Mouse (Mus musculus) hindbrain, embryonic 13.5 days (tissue): ENCODE measurements around the gene Iqcf6. TPM values are rescaled to one million over a fixed set of nuclear protein-coding genes. Genes with fewer than 3 reads are reported as not detected.
"Not testable (repeated sequence)": the region's sequence is repeated elsewhere in the genome, so short reads cannot be mapped to it uniquely, and the experiment has no call there.

Source experiments
- ATAC-seq: fragments of 200-750 bp; cut with Nextera tagmentation; 2 replicates; pipeline ENCODE4 v1.8.0; 2017; ENCODE audit warnings: moderate TSS enrichment; ENCODE audit not compliant: low FRiP score
- H3K27ac ChIP-seq: fragments of 300-500 bp; sonication (generic); 2 replicates; pipeline ENCODE4 v1.5.1; 2015; ENCODE audit warnings: inconsistent platforms, mild to moderate bottlenecking, moderate library complexity
- H3K27me3 ChIP-seq: fragments of 300-500 bp; sonication (generic); 2 replicates; pipeline ENCODE4 v1.6.1; 2015; ENCODE audit warnings: mild to moderate bottlenecking, inconsistent platforms
- H3K36me3 ChIP-seq: fragments of 300-500 bp; sonication (generic); 2 replicates; pipeline ENCODE4 v1.6.1; 2015; ENCODE audit warnings: mild to moderate bottlenecking, inconsistent platforms
- H3K4me1 ChIP-seq: fragments of 300-500 bp; sonication (generic); replicated peaks from 2 replicates; pipeline ENCODE4 v1.6.1; 2015; ENCODE audit warnings: inconsistent platforms
- H3K4me2 ChIP-seq: fragments of 300-500 bp; sonication (generic); 2 replicates; pipeline ENCODE4 v1.6.1; 2015; ENCODE audit warnings: inconsistent platforms, mild to moderate bottlenecking, moderate library complexity
- H3K4me3 ChIP-seq: fragments of 300-500 bp; sonication (generic); 2 replicates; pipeline ENCODE4 v1.5.1; 2015; ENCODE audit warnings: mild to moderate bottlenecking, inconsistent platforms
- H3K9ac ChIP-seq: fragments of 300-500 bp; sonication (generic); 2 replicates; pipeline ENCODE4 v1.6.1; 2015; ENCODE audit warnings: mild to moderate bottlenecking, inconsistent platforms
- H3K9me3 ChIP-seq: fragments of 300-500 bp; sonication (generic); 2 replicates; pipeline ENCODE4 v1.6.1; 2016; ENCODE audit warnings: inconsistent platforms
- WGBS: fragments of 180-500 bp; shearing (Covaris S2); methylation state at CpG from one replicate; pipeline ENCODE4 v1.1.7; 2015; 5-methylcytosine and 5-hydroxymethylcytosine counted together
- polyA plus RNA-seq: library from polyadenylated mRNA; unstranded; fragments of >200 nt; fragmentation: Nextera tagmentation; extraction: Ambion mirVana; gene quantifications from 2 replicates; pipeline ENCODE4 v1.2.1, GENCODE M21; 2015

Gene Iqcf6
- polyA plus RNA-seq: not detected in 2 replicates

DNA sequence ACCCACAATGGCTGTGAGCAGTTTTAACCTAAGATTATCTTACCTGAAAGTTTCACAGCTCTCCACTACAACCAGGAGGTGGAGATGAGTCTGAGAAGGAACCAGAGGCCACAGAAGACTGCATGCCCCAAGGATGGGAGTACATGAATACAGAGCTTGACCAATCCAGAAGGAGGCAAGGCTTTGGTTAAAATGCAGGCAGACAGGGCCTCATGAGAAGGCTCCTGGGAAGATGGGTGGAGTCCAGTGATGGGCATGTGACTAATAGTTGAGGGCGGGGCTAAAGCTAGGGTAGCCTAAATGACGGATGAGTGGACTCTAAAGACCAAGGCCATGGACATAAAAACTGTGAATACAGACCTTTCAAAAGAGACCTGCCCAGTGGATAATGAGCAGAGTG, at the start of gene Iqcf6:
TSS of gene Iqcf6 (plus strand) at position 301 of the 400 bp plus-strand sequence.
- ATAC-seq: no peak
- H3K9ac ChIP-seq: no peak within 1 kb of the TSS
- peaks cover 4% of the 10 kb centered on the region; the same call in 1 of the 2 replicates for H3K4me1 ChIP-seq
- no peaks in the 10 kb centered on the region for H3K9me3 ChIP-seq
- no peaks in the 10 kb centered on the region for H3K27me3 ChIP-seq
- no peak within 1 kb of the TSS for H3K4me3 ChIP-seq
- no peak within 1 kb of the TSS for H3K4me2 ChIP-seq
- no peaks in the 10 kb centered on the region for H3K36me3 ChIP-seq
- WGBS: 82% methylated on average over 2 of the region's 2 CpGs
- H3K27ac ChIP-seq: no peak within 1 kb of the TSS

DNA sequence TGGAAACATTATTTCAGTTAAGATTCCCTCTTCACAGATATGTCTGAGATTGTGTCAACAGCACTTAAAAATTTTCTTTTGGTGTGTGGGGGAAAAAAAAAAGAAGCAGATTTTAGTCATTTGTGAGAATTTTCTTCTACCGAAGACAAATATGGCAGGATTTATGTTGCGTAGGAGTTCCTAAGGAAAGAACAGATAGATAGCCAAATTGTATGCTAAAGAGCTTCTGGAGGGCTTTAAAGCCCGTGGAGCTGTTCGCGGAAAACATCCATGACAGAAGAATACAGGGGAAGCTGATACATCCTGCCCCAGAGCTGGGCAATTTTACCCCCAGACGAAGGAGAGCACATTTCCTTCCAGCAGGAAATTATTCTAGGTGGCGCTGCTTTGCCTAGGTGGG, 46.4 kb upstream of the Iqcf6 start:
- Histone ChIP-seq H3K4me3 (no peak overlapping the region), H3K9ac (no peak overlapping the region), H3K27me3 (no peaks in the 10 kb centered on the region), H3K27ac (no peak overlapping the region), H3K4me1 (no peaks in the 10 kb centered on the region), H3K4me2 (no peak overlapping the region), H3K36me3 (no peaks in the 10 kb centered on the region), H3K9me3 (0 out of 2 replicates have a peak, but pooled peaks cover 4% of the 10 kb centered on the region)
- ATAC-seq: no peak
- WGBS: 90% methylated on average over 7 of the region's 7 CpGs

DNA sequence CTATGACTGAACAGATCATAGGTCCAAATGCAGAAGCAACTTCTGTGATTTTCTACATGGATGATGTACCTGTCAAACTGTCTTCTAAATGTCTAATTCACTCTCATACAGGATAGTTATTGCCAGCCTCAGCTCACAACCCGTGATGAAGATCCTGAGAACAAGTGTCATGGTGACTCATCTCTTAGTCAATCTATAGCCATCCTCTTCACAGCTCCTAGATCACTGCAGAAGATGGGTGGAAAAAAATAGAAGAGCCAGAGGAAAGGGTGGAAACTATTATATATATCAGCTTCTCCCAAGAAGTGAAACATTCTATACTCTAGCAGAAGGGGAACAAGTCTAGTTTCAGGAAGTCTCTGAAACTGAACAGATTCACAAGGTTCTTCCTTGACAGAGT, 43.8 kb upstream of the Iqcf6 start:
- H3K27me3 ChIP-seq: no peaks in the 10 kb centered on the region
- H3K9ac ChIP-seq: no peak overlapping the region
- 0 out of 2 replicates have a peak, but pooled peaks cover 4% of the 10 kb centered on the region for H3K9me3 ChIP-seq
- H3K27ac ChIP-seq: no peak overlapping the region
- H3K4me1 ChIP-seq: no peaks in the 10 kb centered on the region
- H3K4me3 ChIP-seq: no peak overlapping the region
- H3K4me2 ChIP-seq: no peak overlapping the region
- ATAC-seq: no peak
- no peaks in the 10 kb centered on the region for H3K36me3 ChIP-seq
- 86% methylated on average over 1 of the region's 1 CpGs for WGBS

DNA sequence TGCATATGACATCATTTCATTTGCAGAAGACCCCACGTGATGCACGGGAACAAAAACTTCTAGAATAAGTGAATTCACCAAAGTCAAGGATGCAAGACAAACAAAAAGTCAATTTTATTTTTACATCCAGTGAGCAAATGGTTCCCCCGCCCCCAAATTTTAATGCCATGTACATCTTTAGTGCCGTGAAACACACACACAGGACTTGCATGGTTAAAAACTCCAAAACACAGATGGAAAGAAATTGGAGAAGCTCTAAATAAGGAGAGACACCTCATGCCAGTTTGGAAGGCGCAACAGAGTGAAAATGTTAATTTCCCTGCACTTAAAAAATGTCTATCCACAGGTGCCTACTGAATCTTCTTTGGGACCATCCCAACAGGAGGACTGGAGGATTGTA, 34.2 kb upstream of the Iqcf6 start:
- 91% methylated on average over 5 of the region's 5 CpGs for WGBS
- no peak overlapping the region for H3K27ac ChIP-seq
- no peak for ATAC-seq
- H3K9ac ChIP-seq: no peak overlapping the region
- H3K4me1 ChIP-seq: no peaks in the 10 kb centered on the region
- no peak overlapping the region for H3K4me3 ChIP-seq
- H3K36me3 ChIP-seq: no peaks in the 10 kb centered on the region
- H3K4me2 ChIP-seq: no peak overlapping the region
- H3K9me3 ChIP-seq: no peaks in the 10 kb centered on the region
- no peaks in the 10 kb centered on the region for H3K27me3 ChIP-seq

DNA sequence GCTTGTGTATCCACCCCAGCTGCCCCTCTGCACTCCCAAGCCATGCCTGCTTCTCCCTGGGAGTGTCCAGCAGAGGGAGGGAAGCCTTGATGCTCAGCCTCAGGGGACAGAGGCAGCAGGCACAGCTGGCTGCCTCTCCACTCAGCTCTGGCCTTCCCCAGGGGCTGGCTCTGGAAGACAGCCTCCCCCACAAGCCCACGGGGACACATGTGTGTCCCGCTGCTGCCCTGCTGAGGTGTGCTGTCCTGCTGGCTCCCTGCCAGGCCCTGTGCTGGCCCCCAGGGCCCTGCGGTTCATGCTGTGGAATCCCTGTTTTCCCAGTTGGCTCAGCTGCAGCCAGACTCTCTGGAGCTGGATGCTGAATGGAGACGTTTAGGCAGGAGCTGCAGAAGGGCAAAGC, 31.0 kb upstream of the Iqcf6 start:
- H3K4me2 ChIP-seq, ATAC-seq, H3K36me3 ChIP-seq, H3K27me3 ChIP-seq, H3K9ac ChIP-seq, H3K4me1 ChIP-seq, H3K9me3 ChIP-seq, H3K27ac ChIP-seq, H3K4me3 ChIP-seq: not testable (repeated sequence)
- WGBS: 21% methylated on average over 4 of the region's 4 CpGs

DNA sequence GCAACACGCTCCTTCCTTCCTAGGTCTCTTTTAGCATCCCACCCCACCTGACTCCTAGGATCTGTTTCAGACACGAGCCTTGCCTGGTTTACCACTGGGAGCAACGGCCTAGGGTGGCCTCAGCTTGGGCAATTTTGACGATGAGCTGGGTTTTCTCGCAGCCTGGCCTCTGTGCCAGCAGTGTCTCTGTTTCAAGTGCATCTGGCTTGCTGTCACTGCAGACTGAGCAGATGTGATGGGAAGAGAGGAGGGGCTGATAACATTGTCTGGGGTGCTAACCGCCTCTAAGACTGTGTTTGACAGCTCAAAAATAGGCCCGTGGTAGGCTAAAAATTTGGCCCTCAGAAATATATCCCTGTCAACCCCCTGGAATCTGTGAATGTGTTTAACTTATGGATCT, 30.5 kb upstream of the Iqcf6 start:
- Histone ChIP-seq H3K4me1 (no peaks in the 10 kb centered on the region), H3K4me2 (no peak overlapping the region), H3K9me3 (no peaks in the 10 kb centered on the region), H3K36me3 (no peaks in the 10 kb centered on the region), H3K27me3 (no peaks in the 10 kb centered on the region), H3K4me3 (no peak overlapping the region), H3K27ac (no peak overlapping the region), H3K9ac (no peak overlapping the region)
- ATAC-seq: no peak
- WGBS: 72% methylated on average over 7 of the region's 7 CpGs

DNA sequence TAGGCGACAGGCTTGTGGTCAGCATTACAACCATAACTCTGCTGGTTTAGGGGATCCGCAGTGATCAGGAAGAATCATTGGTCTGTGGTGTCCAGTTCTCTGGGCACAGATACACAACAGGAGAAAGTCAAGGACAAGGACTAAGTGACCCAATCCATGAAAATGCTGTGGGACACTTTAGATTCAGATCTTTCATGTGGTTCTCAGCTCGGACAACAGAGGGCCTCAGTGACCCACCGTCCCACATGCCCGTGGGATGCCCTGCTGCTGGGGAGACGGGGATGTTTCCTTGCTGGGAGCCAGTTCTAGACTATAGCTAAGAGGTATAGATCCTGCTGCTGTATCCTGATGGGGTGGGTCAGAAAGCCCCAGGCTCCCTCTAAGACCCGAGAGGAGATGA, 27.9 kb upstream of the Iqcf6 start:
- no peak for ATAC-seq
- H3K4me2 ChIP-seq: no peak overlapping the region
- 53% methylated on average over 7 of the region's 7 CpGs for WGBS
- no peaks in the 10 kb centered on the region for H3K27me3 ChIP-seq
- H3K4me1 ChIP-seq: no peaks in the 10 kb centered on the region
- H3K36me3 ChIP-seq: no peaks in the 10 kb centered on the region
- H3K27ac ChIP-seq: no peak overlapping the region
- H3K9ac ChIP-seq: no peak overlapping the region
- H3K4me3 ChIP-seq: no peak overlapping the region
- no peaks in the 10 kb centered on the region for H3K9me3 ChIP-seq

DNA sequence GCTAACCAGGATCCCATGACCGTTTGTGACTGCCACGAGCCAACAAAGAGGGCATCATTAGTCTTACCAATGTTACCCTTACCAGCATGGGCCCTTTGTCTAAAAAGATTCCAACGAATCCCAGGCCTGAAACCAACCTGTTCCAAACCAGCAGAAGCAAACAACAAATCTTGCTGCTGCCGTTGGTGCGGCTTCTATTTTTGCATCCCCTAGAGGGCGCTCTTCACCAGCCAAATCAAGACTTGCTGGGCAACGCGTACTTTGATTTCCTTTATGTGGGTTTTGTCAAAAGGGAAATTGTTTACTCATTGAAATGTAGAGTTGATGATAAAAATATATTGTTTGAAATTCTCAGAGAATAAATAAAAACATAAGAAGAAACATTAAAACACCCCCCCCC, 25.8 kb upstream of the Iqcf6 start:
- Histone ChIP-seq H3K9ac (no peak overlapping the region), H3K27ac (no peak overlapping the region), H3K4me2 (no peak overlapping the region), H3K4me3 (no peak overlapping the region), H3K27me3 (no peaks in the 10 kb centered on the region), H3K4me1 (no peaks in the 10 kb centered on the region), H3K36me3 (no peaks in the 10 kb centered on the region), H3K9me3 (no peaks in the 10 kb centered on the region)
- ATAC-seq: no peak
- 27% methylated on average over 8 of the region's 8 CpGs for WGBS

DNA sequence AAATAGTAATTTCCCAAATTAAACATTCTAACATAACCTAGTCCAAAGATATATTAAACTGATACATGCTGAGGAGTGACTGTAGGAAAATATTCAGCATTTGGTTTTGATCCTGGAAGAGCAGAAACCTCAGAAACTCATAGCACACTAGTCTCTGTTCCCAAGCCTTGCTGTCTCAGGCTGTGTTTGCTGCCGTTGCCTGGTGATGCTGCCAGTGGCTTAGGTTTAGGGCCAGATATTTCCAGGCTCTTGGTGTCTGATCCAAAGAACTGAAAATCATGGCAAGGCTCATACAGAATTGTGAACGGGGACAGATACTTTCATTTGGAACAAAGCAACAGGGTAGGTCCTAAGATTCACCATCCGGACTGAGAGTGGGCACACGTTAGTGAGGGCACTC, 15.7 kb upstream of the Iqcf6 start:
- Histone ChIP-seq H3K9ac (no peak overlapping the region), H3K27me3 (no peaks in the 10 kb centered on the region), H3K9me3 (no peaks in the 10 kb centered on the region), H3K27ac (no peak overlapping the region), H3K36me3 (no peaks in the 10 kb centered on the region), H3K4me3 (no peak overlapping the region), H3K4me1 (no peaks in the 10 kb centered on the region), H3K4me2 (no peak overlapping the region)
- WGBS: 83% methylated on average over 4 of the region's 4 CpGs
- ATAC-seq: no peak

DNA sequence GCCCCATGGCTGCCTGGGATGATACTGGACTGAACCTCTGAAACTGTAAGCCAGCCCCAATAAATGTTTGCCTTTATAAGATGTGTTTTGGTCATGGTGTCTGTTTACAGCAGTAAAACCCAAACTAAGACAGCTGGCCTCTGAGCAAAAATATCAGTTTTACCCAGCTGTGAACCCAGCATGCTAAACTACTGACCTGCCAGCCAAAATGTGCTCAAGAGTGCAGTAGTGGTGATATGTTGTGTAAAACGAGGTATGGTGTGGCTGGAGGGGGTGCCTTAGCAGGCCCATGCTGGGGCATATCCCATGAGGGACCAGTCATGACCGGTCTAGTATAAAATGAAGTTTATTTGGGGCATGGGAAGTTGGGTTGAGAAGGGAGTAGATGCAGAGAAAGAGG, 12.4 kb upstream of the Iqcf6 start:
- Histone ChIP-seq H3K4me1 (no peaks in the 10 kb centered on the region), H3K9me3 (no peaks in the 10 kb centered on the region), H3K4me2 (no peak overlapping the region), H3K9ac (no peak overlapping the region), H3K27ac (no peak overlapping the region), H3K36me3 (no peaks in the 10 kb centered on the region), H3K4me3 (no peak overlapping the region), H3K27me3 (no peaks in the 10 kb centered on the region)
- ATAC-seq: no peak
- WGBS: 72% methylated on average over 2 of the region's 2 CpGs

DNA sequence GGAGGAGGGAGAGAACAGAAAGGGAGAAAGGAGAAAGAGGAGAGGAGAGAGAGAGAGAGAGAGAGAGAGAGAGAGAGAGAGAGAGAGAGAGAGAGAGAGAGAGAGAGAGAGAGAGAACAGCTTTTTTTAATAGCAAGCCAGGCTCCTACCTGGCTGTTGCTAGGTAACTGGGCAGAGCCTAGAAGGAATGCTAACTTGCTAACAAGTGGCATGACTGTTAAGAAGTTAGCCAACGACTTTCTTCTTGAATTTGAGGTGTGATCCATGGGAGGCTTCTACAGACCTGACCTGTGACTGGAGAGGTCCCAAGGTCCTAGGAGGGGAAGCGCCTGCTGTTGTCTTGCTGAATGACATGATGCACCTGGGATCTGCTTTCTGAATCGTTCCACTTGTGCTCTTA, 11.8 kb upstream of the Iqcf6 start:
- Histone ChIP-seq H3K9ac (no peak overlapping the region), H3K4me3 (no peak overlapping the region), H3K27ac (no peak overlapping the region), H3K4me2 (no peak overlapping the region), H3K4me1 (no peaks in the 10 kb centered on the region), H3K36me3 (no peaks in the 10 kb centered on the region), H3K9me3 (no peaks in the 10 kb centered on the region; the same call in 1 of the 2 replicates), H3K27me3 (no peaks in the 10 kb centered on the region)
- ATAC-seq: no peak
- WGBS: 48% methylated on average over 3 of the region's 3 CpGs

DNA sequence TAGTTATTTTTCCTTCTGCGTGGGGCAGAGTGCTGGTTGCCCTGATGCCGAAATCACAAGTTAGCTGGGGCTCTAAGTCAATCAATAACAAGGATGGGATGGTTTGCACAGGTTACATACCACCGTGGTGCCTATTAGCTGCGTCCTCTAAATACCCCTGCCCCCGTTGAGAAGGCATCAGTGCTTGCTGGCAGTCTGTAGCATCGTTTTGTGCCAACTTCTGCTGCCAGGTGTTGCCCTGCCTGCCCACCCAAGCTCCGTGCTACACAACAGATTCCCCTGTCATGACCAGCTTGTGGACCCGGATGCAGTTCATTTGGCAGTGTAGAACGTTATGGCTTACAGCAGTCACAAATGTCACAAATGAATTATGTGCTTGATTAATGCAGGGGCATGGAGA, 10.1 kb upstream of the Iqcf6 start:
- no peak overlapping the region for H3K4me2 ChIP-seq
- H3K4me3 ChIP-seq: no peak overlapping the region
- H3K36me3 ChIP-seq: no peaks in the 10 kb centered on the region
- no peak overlapping the region for H3K9ac ChIP-seq
- ATAC-seq: no peak
- WGBS: 82% methylated on average over 9 of the region's 9 CpGs
- no peaks in the 10 kb centered on the region; the same call in 1 of the 2 replicates for H3K9me3 ChIP-seq
- H3K4me1 ChIP-seq: no peaks in the 10 kb centered on the region
- no peaks in the 10 kb centered on the region for H3K27me3 ChIP-seq
- H3K27ac ChIP-seq: no peak overlapping the region

DNA sequence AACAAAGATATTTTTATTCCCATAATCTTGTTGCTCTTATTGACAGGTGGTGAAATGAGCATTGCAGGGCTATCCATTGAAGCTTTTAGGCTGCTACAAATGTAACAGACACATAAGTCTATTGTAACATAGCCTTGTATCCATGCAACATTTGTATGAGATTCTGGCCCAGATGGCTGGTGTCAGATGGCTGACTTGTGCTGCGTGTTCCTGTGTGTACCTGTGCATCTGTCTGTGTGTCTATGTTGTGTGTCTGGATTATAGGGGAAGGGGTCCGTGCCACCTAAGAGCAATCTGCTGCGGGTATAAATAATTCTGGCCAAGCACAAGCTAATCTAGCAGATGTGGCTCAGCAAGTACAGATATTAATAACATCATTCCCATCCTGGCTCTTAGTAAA, 8.9 kb upstream of the Iqcf6 start:
- Histone ChIP-seq H3K36me3 (no peaks in the 10 kb centered on the region), H3K4me3 (no peak overlapping the region), H3K9me3 (no peaks in the 10 kb centered on the region; the same call in 1 of the 2 replicates), H3K27ac (no peak overlapping the region), H3K27me3 (no peaks in the 10 kb centered on the region), H3K4me1 (no peaks in the 10 kb centered on the region), H3K9ac (no peak overlapping the region), H3K4me2 (no peak overlapping the region)
- ATAC-seq: no peak
- WGBS: 86% methylated on average over 3 of the region's 3 CpGs

DNA sequence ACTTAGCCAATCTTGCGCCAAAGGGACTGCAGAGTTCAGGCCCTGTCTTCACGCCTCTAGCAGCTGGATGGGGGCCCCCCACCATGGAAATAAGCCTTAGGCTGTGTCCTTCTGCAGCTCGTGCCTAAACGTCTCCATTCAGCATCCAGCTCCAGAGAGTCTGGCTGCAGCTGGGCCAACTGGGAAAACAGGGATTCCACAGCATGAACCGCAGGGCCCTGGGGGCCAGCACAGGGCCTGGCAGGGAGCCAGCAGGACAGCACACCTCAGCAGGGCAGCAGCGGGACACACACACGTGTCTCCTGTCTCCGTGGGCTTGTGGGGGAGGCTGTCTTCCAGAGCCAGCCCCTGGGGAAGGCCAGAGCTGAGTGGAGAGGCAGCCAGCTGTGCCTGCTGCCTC, 1.4 kb downstream of the Iqcf6 start:
- H3K27ac ChIP-seq, H3K4me1 ChIP-seq, H3K36me3 ChIP-seq, H3K4me2 ChIP-seq, H3K9me3 ChIP-seq, ATAC-seq, H3K9ac ChIP-seq, H3K4me3 ChIP-seq, H3K27me3 ChIP-seq: not testable (repeated sequence)
- 22% methylated on average over 8 of the region's 8 CpGs for WGBS
